Mouse (Mus musculus) spleen, adult 18-20 months (tissue): Measurements from ENCODE around the gene Zfp92.

Experiments
- DNase-seq, 2 experiments: peaks; one replicate each; pipeline ENCODE4 v3.0.0; 2022; ENCODE audit warnings: mixed read lengths in 2 of 2

The Zfp92 gene

DNA sequence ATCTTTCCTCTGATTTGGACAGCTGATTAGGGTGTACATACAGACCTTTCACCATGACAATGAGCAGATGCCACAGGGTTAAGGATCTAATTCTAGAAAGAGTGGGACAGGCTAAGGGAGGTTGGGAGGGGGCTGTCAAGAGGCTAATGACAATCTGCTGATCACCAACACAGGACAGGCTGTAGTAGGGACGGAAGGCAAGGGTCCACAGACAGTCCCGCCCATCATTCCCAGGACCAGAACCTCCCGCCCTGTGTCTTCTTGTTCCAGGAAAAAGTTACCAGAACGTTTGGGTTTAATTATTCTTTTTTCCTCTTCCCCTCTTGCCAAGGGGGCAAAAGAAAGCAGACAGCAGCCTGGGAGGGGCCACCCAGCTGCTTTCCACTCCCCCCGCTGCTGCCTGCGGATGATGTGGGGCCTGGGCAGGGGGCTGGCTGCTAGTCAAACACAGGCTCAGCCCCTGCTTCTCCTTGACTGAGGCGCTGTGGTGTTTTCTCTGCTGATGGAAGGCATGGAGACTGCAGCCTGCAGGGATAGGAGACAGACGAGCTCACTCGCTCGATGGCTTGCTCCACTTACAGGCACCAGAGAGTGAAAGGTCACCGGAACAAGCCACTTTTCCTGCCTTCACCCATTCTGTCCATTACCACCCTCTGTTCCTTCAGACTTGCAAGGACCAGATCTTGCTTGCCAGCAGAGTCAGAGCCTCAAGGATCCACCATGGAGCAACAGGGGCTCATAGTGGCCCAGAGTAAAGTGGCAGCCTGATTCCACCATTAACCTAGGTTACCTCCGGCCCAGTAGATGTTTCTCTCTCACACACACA, 63.7 kb downstream of the Zfp92 start:
- no peak for DNase-seq

DNA sequence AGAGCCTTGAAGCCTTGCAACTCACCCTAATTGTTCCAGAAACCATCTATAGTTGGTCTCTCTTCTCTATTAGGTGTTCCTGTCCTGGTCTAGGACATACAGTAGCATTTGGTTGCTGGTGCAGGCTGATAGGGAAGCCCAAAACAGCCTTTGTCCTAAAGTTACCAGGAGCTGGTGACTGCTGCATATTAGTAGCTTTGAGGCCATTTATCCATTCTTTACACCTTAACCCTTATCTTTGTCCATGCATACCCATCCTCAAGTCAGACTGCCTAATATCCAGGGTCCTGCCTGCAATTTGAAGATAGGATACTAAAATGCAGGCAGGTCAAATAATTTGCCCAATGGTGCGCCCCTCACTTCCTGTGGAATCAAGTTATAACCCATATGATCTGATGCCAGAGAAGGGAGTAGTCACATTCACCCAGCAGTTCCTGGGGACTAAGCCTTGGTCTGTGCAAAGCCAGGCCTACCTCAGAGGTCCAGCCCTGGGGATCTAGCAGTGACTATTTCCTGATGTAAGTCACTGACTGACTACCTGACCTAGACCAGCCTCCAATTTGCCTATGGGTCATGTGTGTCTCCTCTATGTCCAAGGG, 64.9 kb downstream of the Zfp92 start:
- no peak for DNase-seq

DNA sequence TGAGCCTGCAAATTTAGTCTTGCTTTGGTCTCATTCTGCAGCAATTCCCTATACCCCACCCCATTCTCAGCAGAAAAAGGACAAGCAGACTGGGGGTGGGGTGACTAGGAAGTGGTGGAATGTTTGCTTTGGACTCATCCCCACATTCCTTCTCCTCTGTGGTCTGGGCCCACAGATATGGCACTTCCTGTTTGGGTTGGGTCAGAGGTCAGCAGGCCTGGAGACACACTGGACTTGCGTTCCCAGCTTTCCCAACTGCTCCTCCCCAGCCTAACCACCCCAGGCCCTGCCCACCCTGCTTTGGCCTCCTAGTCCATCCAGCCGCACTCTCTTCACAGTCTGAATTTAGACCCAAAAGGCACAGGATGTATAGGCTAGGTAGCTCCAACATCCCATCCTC, 65.7 kb downstream of the Zfp92 start:
- DNase-seq: no peak

DNA sequence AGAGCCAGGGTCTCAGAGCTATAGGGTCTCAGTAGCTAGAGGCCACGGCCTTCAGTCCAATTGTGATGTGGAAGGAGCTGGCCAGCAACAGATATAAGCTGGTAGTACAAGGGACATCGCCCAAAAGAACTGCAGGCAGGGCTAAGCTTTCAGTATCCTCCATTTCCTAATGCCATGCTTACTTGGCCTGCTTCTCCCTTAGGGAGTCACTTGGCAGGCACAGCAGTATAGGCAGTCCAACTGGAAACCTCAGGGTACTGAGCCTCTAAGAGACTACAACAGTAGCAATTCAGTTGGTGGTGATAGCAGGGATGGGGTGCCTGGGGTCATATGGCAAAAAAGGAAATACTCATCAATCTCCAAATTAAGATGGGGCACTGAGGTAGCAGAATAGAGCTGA, 66.6 kb downstream of the Zfp92 start:
- DNase-seq: no peak
